Mouse (Mus musculus) brain, embryonic 14.5 days (tissue): ENCODE data around the gene Gtf2e1.

Experiments used
- CTCF ChIP-seq: fragments of 200-500 bp; IDR thresholded peaks from 2 replicates; pipeline ENCODE4 v1.5.1; 2012; ENCODE audit warnings: inconsistent platforms, mild to moderate bottlenecking, moderate library complexity, borderline replicate concordance; ENCODE audit not compliant: insufficient read depth, insufficient read length; ENCODE audit errors: extremely low read depth
- POLR2A ChIP-seq: fragments of 200-500 bp; IDR thresholded peaks from 2 replicates; pipeline ENCODE4 v1.6.1; 2012; ENCODE audit warnings: mild to moderate bottlenecking, inconsistent platforms, borderline replicate concordance; ENCODE audit not compliant: poor library complexity, insufficient read depth, insufficient read length, severe bottlenecking; ENCODE audit errors: extremely low read depth

GRCm38 (mm10) chr16:37533369-37534068 is 6.1 kb downstream of the Gtf2e1 start:
- no peak for TF ChIP-seq CTCF
- TF ChIP-seq POLR2A = no peak
